Mouse (Mus musculus): ENCODE data around the gene Stip1. TPM values are rescaled to one million over a fixed set of nuclear protein-coding genes. Genes with fewer than 3 reads are reported as not detected.

Stip1 gene
- polyA plus RNA-seq, 1 experiment = 31.4 TPM

DNA sequence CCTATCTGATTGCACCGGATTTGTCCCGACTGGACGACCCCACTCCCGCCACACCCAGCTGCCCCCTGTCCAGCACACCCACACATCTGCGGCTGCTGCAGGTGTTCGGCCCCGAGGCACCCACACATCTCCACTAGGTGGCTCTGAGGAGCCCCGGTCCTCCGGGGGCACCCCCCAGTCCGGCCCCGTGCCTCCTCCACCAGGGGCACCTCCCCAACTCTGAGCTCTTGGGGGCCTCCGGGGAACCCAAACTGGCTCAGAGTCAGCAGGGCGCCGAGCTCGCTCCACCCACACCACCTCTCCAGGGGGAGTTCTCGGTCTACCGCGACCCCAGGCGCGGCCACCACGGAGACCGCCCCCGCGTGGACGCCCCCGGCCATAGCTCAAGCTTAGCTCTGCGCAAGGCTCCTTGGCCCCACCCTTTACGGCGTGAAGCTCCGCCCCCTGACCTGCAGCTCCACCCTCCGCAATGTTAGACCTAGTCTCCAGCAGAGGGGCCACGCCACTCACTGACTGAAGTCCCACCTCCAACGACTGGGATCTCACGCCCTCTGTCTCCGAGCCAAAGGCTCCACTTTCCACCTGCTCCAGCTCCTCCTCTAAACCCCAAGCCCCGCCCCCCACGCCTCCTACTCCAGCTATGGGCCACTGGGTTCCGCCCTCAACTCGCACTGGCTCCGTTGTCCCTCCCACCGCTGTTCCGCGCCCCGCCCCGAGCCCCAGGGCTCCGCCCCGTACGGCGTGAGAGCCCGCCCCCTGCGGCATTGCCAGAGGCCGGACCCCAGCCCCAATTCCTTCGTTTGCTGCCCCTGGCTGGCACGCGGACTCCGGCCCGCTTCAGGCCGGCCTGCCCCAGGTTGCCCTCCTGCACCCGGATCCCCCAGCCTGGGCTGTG is 60.0 kb downstream of the Stip1 start:
- under 1% methylated on average over 58 of the region's 59 CpGs for WGBS
- peak; percentile 57; the same call in 1 of the 2 replicates for TF ChIP-seq POLR2A (IDR thresholded peaks at IDR 0.05; ENCODE audit: borderline replicate concordance, extremely low read depth, low read depth, low read length)
- peak; percentile 31; the same call in 1 of the 2 replicates for TF ChIP-seq CTCF (IDR thresholded peaks at IDR 0.05; ENCODE audit: insufficient read depth, low read length)
- Histone ChIP-seq H3K4me3 (replicated peaks; ENCODE audit: extremely low read depth, low read depth, low read length) (peak overlapping the region; percentile 80), H3K4me1 (ENCODE audit: control insufficient read depth, insufficient read depth, low read length) (peaks cover 15% of the 10 kb centered on the region)
- peak; percentile 99 for DNase-seq

- no peak for TF ChIP-seq POLR2A (IDR thresholded peaks at IDR 0.05; ENCODE audit: borderline replicate concordance, extremely low read depth, low read depth, low read length)
- TF ChIP-seq CTCF (IDR thresholded peaks at IDR 0.05; ENCODE audit: insufficient read depth, low read length) = no peak
Observed at GRCm38 (mm10) chr19:6979001-6979479, 60.7 kb downstream of the Stip1 start.

GRCm38 (mm10) chr19:6978639-6978974 is 61.2 kb downstream of the Stip1 start:
- no peak for DNase-seq
- WGBS = 54% methylated on average over 3 of the region's 3 CpGs
- H3K4me1 ChIP-seq (ENCODE audit: control insufficient read depth, insufficient read depth, low read length) = peaks cover 15% of the 10 kb centered on the region
- TF ChIP-seq CTCF (IDR thresholded peaks at IDR 0.05; ENCODE audit: insufficient read depth, low read length) (no peak), POLR2A (IDR thresholded peaks at IDR 0.05; ENCODE audit: borderline replicate concordance, extremely low read depth, low read depth, low read length) (no peak)
- no peak overlapping the region for H3K4me3 ChIP-seq (replicated peaks; ENCODE audit: extremely low read depth, low read depth, low read length)

More at GRCm38 (mm10) chr19:6979001-6979479, 60.7 kb downstream of the Stip1 start:
- 13% methylated on average over 11 of the region's 11 CpGs for WGBS
- no peak for DNase-seq
- peaks cover 15% of the 10 kb centered on the region for H3K4me1 ChIP-seq (ENCODE audit: control insufficient read depth, insufficient read depth, low read length)
- peak overlapping the region; percentile 80 for H3K4me3 ChIP-seq (replicated peaks; ENCODE audit: extremely low read depth, low read depth, low read length)

DNA sequence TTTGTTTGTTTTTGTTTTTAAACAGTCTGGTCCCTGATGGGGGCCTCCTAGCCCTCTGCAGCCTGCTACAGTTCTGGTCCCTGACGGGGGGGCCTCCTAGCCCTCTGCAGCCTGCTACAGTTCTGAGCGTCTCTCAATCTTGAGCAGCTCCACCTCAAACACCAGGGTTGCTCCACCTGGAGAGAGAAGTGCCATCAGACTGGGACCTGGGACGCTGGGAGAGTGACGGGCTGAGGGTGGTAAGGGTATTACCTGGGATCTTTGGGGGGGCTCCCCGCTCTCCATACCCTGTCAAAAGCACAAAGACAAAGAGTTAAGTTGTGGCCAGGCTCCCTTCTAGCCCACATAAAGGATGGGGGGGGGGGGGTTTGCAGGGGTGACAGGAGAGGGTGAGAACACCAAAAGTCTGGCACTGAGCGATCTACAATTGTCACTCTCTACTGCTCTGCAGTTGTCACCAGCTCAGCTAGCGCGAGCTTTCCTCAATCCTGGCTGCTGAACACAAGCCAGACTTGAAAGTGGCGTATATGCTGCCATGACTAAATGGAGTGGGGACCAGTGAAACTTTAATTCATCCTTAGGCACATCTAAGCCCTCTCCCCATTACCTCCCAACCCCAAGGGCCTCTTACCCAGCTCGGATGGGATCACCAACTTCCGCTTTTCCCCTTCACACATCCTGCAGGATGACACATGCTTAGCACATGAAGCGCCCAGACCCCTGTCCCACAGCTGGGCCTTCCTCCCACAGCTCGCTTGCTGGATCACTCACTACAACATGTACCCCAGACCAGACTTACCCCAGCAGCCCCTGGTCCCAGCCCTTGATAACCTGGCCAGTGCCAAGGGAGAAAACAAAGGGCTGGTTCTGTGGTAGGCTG is 61.8 kb downstream of the Stip1 start:
- H3K4me1 ChIP-seq (ENCODE audit: control insufficient read depth, insufficient read depth, low read length) = peaks cover 15% of the 10 kb centered on the region
- TF ChIP-seq CTCF (IDR thresholded peaks at IDR 0.05; ENCODE audit: insufficient read depth, low read length) (no peak), POLR2A (IDR thresholded peaks at IDR 0.05; ENCODE audit: borderline replicate concordance, extremely low read depth, low read depth, low read length) (no peak)
- H3K4me3 ChIP-seq (replicated peaks; ENCODE audit: extremely low read depth, low read depth, low read length) = no peak overlapping the region
- DNase-seq = no peak
- WGBS = 83% methylated on average over 13 of the region's 13 CpGs

DNA sequence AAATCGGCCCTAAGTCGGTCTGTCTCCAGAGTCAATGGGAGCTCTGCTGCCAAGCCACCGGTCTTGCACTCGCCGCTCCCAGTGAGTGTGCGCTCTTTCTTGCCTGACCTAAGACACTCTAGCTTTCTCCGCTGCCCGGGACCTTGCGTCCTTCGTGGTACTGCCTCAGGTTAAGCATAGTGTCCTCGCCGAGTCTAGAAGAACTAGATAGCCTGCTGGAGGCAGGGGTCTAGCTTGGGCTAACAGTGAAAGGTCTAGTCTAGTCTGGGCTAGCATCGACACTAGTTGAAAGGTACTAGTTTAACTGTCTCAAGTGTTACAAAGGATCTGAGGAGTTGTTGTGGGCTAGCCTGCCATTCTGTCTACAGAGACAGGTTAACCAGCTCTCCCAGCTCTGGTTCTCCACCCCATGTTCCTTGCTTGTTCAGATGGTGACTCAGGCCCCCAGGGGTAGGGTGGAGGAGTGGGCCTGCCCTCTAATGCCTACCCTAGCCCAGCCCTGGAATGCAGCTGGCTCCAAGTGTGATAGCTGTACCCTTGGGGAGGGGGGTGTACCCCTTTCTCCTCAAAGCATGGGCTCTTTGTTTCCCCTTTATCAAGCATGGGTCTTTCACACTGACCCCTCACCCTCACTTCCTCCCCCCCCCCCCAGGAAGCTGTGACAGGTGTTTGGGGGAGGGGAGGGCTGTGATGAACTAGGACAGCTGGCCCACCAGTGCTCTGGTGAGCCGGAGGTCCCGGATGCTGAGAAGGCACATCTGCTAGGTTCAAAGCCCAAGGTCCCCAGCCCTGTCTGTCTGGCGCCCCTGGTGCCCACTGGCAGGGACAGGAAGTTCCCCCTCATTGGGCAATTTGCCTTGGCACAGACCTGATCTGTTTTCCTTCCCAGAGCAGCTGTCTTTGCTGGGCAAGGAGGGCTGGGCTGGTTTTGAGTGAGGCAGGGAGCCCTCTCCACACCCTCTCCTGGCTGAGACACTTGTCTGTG is 63.9 kb downstream of the Stip1 start, which contains the start of gene Plcb3:
TSS of gene Plcb3 (minus strand) at position 934 of the 985 bp plus-strand sequence.
- peak; percentile 50 for DNase-seq
- under 1% methylated on average over 16 of the region's 16 CpGs for WGBS
- TF ChIP-seq POLR2A (IDR thresholded peaks at IDR 0.05; ENCODE audit: borderline replicate concordance, extremely low read depth, low read depth, low read length) (peak; percentile 15; the same call in 1 of the 2 replicates), CTCF (IDR thresholded peaks at IDR 0.05; ENCODE audit: insufficient read depth, low read length) (0 out of 2 replicates have a peak, but pooled peaks have one; percentile 14)
- Histone ChIP-seq H3K4me3 (replicated peaks; ENCODE audit: extremely low read depth, low read depth, low read length) (peak within 1 kb of the TSS; percentile 61), H3K4me1 (ENCODE audit: control insufficient read depth, insufficient read depth, low read length) (peaks cover 17% of the 10 kb centered on the region)

- DNase-seq = peak; percentile 82
- peak; percentile 33; the same call in 1 of the 2 replicates for TF ChIP-seq POLR2A (IDR thresholded peaks at IDR 0.05; ENCODE audit: borderline replicate concordance, extremely low read depth, low read depth, low read length)
- no peak for TF ChIP-seq CTCF (IDR thresholded peaks at IDR 0.05; ENCODE audit: insufficient read depth, low read length)
- 1% methylated on average over 72 of the region's 84 CpGs for WGBS
Observed at GRCm38 (mm10) chr19:6974211-6975205, 65.3 kb downstream of the Stip1 start, which contains the start of gene Ppp1r14b. Ppp1r14b (plus strand) TSS chr19:6974968.

GRCm38 (mm10) chr19:6973581-6974190 is 66.1 kb downstream of the Stip1 start:
- 29% methylated on average over 12 of the region's 12 CpGs for WGBS
- DNase-seq = no peak
- TF ChIP-seq CTCF (IDR thresholded peaks at IDR 0.05; ENCODE audit: insufficient read depth, low read length) = no peak
- TF ChIP-seq POLR2A (IDR thresholded peaks at IDR 0.05; ENCODE audit: borderline replicate concordance, extremely low read depth, low read depth, low read length) = no peak
- H3K4me3 ChIP-seq (replicated peaks; ENCODE audit: extremely low read depth, low read depth, low read length) = no peak overlapping the region
- H3K4me1 ChIP-seq (ENCODE audit: control insufficient read depth, insufficient read depth, low read length) = peaks cover 19% of the 10 kb centered on the region

More at GRCm38 (mm10) chr19:6974211-6975205, 65.3 kb downstream of the Stip1 start, which contains the start of gene Ppp1r14b:
- peaks cover 22% of the 10 kb centered on the region for H3K4me1 ChIP-seq (ENCODE audit: control insufficient read depth, insufficient read depth, low read length)
- peak within 1 kb of the TSS; percentile 99 for H3K4me3 ChIP-seq (replicated peaks; ENCODE audit: extremely low read depth, low read depth, low read length)
